Mouse (Mus musculus) midbrain, embryonic 11.5 days (tissue): Measurements from ENCODE around the gene Gtf2f1. TPM values are rescaled to one million over a fixed set of nuclear protein-coding genes. Genes with fewer than 3 reads are reported as not detected.
"Not testable (repeated sequence)": the region's sequence is repeated elsewhere in the genome, so short reads cannot be mapped to it uniquely, and the experiment has no call there.

Experiments
- ATAC-seq: fragments of 200-750 bp; cut with Nextera tagmentation; 2 replicates; pipeline ENCODE4 v1.8.0; 2017; ENCODE audit warnings: moderate TSS enrichment, moderate library complexity; ENCODE audit not compliant: low FRiP score
- DNase-seq: peaks from one replicate; pipeline ENCODE4 v3.0.0; 2015; ENCODE audit warnings: low spot score; ENCODE audit errors: missing footprints
- H3K27ac ChIP-seq: fragments of 300-500 bp; sonication (generic); 2 replicates; pipeline ENCODE4 v1.5.1; 2014; ENCODE audit warnings: low read depth, low read length
- H3K27me3 ChIP-seq: fragments of 300-500 bp; sonication (generic); 2 replicates; pipeline ENCODE4 v1.6.1; 2014; ENCODE audit warnings: mild to moderate bottlenecking, low read length, moderate library complexity, mixed read lengths; ENCODE audit not compliant: control insufficient read depth, insufficient read depth
- H3K36me3 ChIP-seq: fragments of 300-500 bp; sonication (generic); 2 replicates; pipeline ENCODE4 v1.6.1; 2014; ENCODE audit warnings: mild to moderate bottlenecking, low read length, moderate library complexity, mixed read lengths; ENCODE audit not compliant: control insufficient read depth, insufficient read depth
- H3K4me1 ChIP-seq: fragments of 300-500 bp; sonication (generic); 2 replicates; pipeline ENCODE4 v1.6.1; 2014; ENCODE audit warnings: low read length; ENCODE audit not compliant: control insufficient read depth, insufficient read depth
- H3K4me2 ChIP-seq: fragments of 300-500 bp; sonication (generic); 2 replicates; pipeline ENCODE4 v1.6.1; 2014; ENCODE audit warnings: mild to moderate bottlenecking, moderate library complexity
- H3K4me3 ChIP-seq: fragments of 300-500 bp; sonication (generic); 2 replicates; pipeline ENCODE4 v1.5.1; 2014; ENCODE audit warnings: low read depth, low read length
- H3K9ac ChIP-seq: fragments of 300-500 bp; sonication (generic); 2 replicates; pipeline ENCODE4 v1.6.1; 2014; ENCODE audit warnings: low read length
- H3K9me3 ChIP-seq: fragments of 300-500 bp; sonication (generic); 2 replicates; pipeline ENCODE4 v1.6.1; 2016; ENCODE audit warnings: low read length; ENCODE audit not compliant: control insufficient read depth
- WGBS: fragments of 180-500 bp; shearing (Covaris S2); extraction: QIAGEN DNeasy Blood & Tissue Kit; methylation state at CpG from one replicate; pipeline ENCODE4 v1.1.7; 2014; 5-methylcytosine and 5-hydroxymethylcytosine counted together
- polyA plus RNA-seq: library from polyadenylated mRNA; unstranded; fragments of >200 nt; fragmentation: Nextera tagmentation; extraction: Ambion mirVana; gene quantifications from 2 replicates; pipeline ENCODE4 v1.2.1, GENCODE M21; 2014

Gtf2f1 gene
- polyA plus RNA-seq, result 70.5 and 76.0 TPM in 2 replicates

GRCm38 (mm10) chr17:57011236-57012141 lies at the start of gene Gtf2f1, which contains the start of gene Gm17949:
TSS of gene Gtf2f1 (minus strand) at chr17:57011288.
TSS of gene Gm17949 (plus strand) at chr17:57011469.
- ATAC-seq, result peak; percentile 93
- Histone ChIP-seq H3K4me1 (peaks cover 15% of the 10 kb centered on the region), H3K27ac (peak within 1 kb of the TSS; percentile 82), H3K9me3 (no peaks in the 10 kb centered on the region), H3K4me2 (peak within 1 kb of the TSS; percentile 92), H3K4me3 (peak within 1 kb of the TSS; percentile 50), H3K36me3 (peaks cover 7% of the 10 kb centered on the region), H3K27me3 (no peaks in the 10 kb centered on the region), H3K9ac (peak within 1 kb of the TSS; percentile 84)
- WGBS, result under 1% methylated on average over 51 of the region's 51 CpGs
- peak; percentile 100 for DNase-seq

GRCm38 (mm10) chr17:57060231-57060801 lies 49.2 kb upstream of the Gtf2f1 start:
- under 1% methylated on average over 44 of the region's 44 CpGs for WGBS
- Histone ChIP-seq H3K36me3 (0 out of 2 replicates have a peak, but pooled peaks cover 4% of the 10 kb centered on the region), H3K27ac (peak overlapping the region; percentile 72), H3K4me3 (peak overlapping the region; percentile 79), H3K27me3 (peaks cover 27% of the 10 kb centered on the region), H3K9me3 (no peaks in the 10 kb centered on the region), H3K4me1 (peaks cover 15% of the 10 kb centered on the region), H3K9ac (peak overlapping the region; percentile 55), H3K4me2 (peak overlapping the region; percentile 73)
- ATAC-seq (peak; percentile 93), DNase-seq (peak; percentile 100)

- Histone ChIP-seq H3K27ac (peak within 1 kb of the TSS; percentile 72), H3K4me3 (peak within 1 kb of the TSS; percentile 79), H3K4me1 (peaks cover 15% of the 10 kb centered on the region), H3K9me3 (no peaks in the 10 kb centered on the region), H3K4me2 (peak within 1 kb of the TSS; percentile 73), H3K9ac (peak within 1 kb of the TSS; percentile 82), H3K36me3 (0 out of 2 replicates have a peak, but pooled peaks cover 4% of the 10 kb centered on the region), H3K27me3 (peaks cover 27% of the 10 kb centered on the region)
- ATAC-seq (peak; percentile 79), DNase-seq (peak; percentile 96)
- 1% methylated on average over 25 of the region's 45 CpGs for WGBS
These were observed 48.4 kb upstream of the Gtf2f1 start, which contains the start of gene Slc25a23 for GRCm38 (mm10) chr17:57059486-57059977. TSS of gene Slc25a23 (minus strand) at chr17:57059863.

- Histone ChIP-seq H3K9me3 (no peaks in the 10 kb centered on the region), H3K4me1 (peaks cover 15% of the 10 kb centered on the region), H3K36me3 (0 out of 2 replicates have a peak, but pooled peaks cover 4% of the 10 kb centered on the region), H3K4me3 (peak within 1 kb of the TSS; percentile 79), H3K27ac (peak within 1 kb of the TSS; percentile 72), H3K27me3 (peaks cover 27% of the 10 kb centered on the region), H3K4me2 (peak within 1 kb of the TSS; percentile 73), H3K9ac (peak within 1 kb of the TSS; percentile 82)
- no peak; the same call in 1 of the 2 replicates for ATAC-seq
- DNase-seq, result no peak
- WGBS, result 0% methylated on average over 17 of the region's 22 CpGs
These were observed 47.9 kb upstream of the Gtf2f1 start, which contains the start of gene Crb3 for GRCm38 (mm10) chr17:57058891-57059485. TSS of gene Crb3 (plus strand) at chr17:57059105.

DNA sequence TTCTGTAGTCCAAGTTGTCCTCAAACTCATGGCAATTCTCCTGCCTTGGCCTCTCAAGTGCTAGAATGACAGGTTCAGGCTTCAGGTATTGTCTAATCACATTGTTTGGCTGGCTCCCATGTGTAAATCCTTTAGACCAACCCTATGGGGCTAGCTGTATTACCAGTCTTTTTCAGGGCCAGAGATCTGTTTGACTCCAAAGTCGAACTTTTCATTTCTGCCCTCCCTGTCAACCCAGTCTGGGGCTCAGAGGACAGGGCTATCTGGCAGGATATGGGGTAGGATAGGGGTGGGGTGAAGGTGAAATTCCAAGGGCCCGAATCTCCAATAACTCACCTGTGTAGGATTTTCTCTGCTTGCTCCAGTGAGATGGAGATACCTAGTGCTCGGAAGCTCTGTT lies 45.2 kb upstream of the Gtf2f1 start:
- Histone ChIP-seq H3K9me3 (no peaks in the 10 kb centered on the region), H3K4me1 (peaks cover 8% of the 10 kb centered on the region), H3K36me3 (peaks cover 11% of the 10 kb centered on the region; the same call in 1 of the 2 replicates), H3K4me2 (no peak overlapping the region), H3K4me3 (no peak overlapping the region), H3K9ac (no peak overlapping the region), H3K27me3 (peaks cover 3% of the 10 kb centered on the region), H3K27ac (no peak overlapping the region)
- WGBS, result 90% methylated on average over 3 of the region's 3 CpGs
- DNase-seq (peak; percentile 67), ATAC-seq (no peak)

- not testable (repeated sequence) for H3K9me3 ChIP-seq, H3K27ac ChIP-seq, H3K9ac ChIP-seq, H3K27me3 ChIP-seq, H3K4me1 ChIP-seq, H3K4me3 ChIP-seq, H3K4me2 ChIP-seq, DNase-seq, ATAC-seq
- WGBS, result 88% methylated on average over 4 of the region's 4 CpGs
- peaks cover 13% of the 10 kb centered on the region; the same call in 1 of the 2 replicates for H3K36me3 ChIP-seq
These were observed 40.6 kb upstream of the Gtf2f1 start for GRCm38 (mm10) chr17:57051679-57052078.

GRCm38 (mm10) chr17:57048816-57049215 lies 37.7 kb upstream of the Gtf2f1 start:
- ATAC-seq, result no peak
- WGBS, result 93% methylated on average over 3 of the region's 3 CpGs
- H3K36me3 ChIP-seq, result peaks cover 10% of the 10 kb centered on the region; the same call in 1 of the 2 replicates

DNA sequence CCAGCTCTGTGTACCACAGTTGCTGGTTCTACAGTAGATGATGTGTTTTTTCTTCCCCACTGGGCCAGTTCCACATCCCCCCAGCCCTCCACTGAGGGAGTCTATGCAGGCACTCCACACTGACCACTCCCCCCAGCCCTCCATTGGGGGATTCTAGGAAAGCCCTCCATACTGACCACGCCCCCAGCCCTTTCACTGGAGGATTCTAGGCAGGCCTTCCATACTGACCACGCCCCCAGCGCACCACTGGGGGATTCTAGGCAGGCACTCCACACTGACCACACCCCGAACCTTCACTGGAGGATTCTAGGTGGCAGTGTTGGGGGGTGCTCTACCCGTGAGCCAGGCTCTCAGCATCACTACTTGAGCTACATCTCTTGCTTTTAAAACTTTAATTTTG lies 36.3 kb upstream of the Gtf2f1 start:
- DNase-seq, result no peak
- H3K27ac ChIP-seq, result no peak overlapping the region
- no peaks in the 10 kb centered on the region for H3K4me1 ChIP-seq
- no peak overlapping the region for H3K4me3 ChIP-seq
- no peaks in the 10 kb centered on the region for H3K27me3 ChIP-seq
- 38% methylated on average over 5 of the region's 5 CpGs for WGBS
- H3K9me3 ChIP-seq, result no peaks in the 10 kb centered on the region
- no peak overlapping the region for H3K9ac ChIP-seq
- ATAC-seq, result peak; percentile 43; the same call in 1 of the 2 replicates
- H3K36me3 ChIP-seq, result peaks cover 5% of the 10 kb centered on the region; the same call in 1 of the 2 replicates
- no peak overlapping the region for H3K4me2 ChIP-seq

More at GRCm38 (mm10) chr17:57048816-57049215, 37.7 kb upstream of the Gtf2f1 start:
- no peak overlapping the region for H3K4me2 ChIP-seq
- H3K9me3 ChIP-seq, result no peaks in the 10 kb centered on the region
- H3K4me1 ChIP-seq, result no peaks in the 10 kb centered on the region
- DNase-seq, result no peak
- no peak overlapping the region for H3K4me3 ChIP-seq
- H3K27me3 ChIP-seq, result no peaks in the 10 kb centered on the region
- H3K27ac ChIP-seq, result no peak overlapping the region
- H3K9ac ChIP-seq, result no peak overlapping the region
